Mouse (Mus musculus) E14TG2a.4 (cell line): ENCODE measurements around the gene Gimap7.

Experiments used
- CTCF ChIP-seq: conservative IDR thresholded peaks from 2 replicates; pipeline ENCODE4 v1.5.1; 2014; ENCODE audit warnings: low read length
- POU5F1 ChIP-seq: IDR thresholded peaks from 2 replicates; pipeline ENCODE4 v1.6.1; 2014; ENCODE audit warnings: low read length, borderline replicate concordance

GRCm38 (mm10) chr6:48720326-48720725 is 1.9 kb downstream of the Gimap7 start:
- no peak for TF ChIP-seq CTCF
- TF ChIP-seq POU5F1 = no peak
